Mouse (Mus musculus): ENCODE measurements around the gene Ranbp9.

DNA sequence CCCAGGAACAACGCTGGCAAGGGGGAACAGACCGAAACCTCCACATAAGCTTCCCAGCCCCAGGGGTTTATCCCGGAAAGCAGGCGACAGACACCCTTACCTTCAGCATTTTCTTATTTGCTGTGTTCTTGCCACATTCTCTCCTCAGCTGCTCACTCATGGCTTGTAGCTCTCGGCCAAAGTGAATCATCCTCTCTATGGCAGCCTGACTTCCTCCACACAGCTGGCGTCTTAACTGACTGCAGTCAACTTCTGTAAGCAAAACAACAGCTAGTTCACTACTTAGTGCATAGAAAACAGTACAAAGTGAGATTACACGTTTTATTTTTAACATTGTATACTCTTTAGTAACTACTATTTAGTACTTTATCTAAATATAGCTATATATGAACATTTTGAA, 68.8 kb downstream of the Ranbp9 start:
- TF ChIP-seq CTCF (IDR thresholded peaks at IDR 0.05; ENCODE audit: low read depth, low read length) (no peak), GATA1 (IDR thresholded peaks at IDR 0.05; ENCODE audit: borderline replicate concordance, low read length) (no peak), TAL1 (conservative IDR thresholded peaks at IDR 0.05; ENCODE audit: low read depth, low read length) (no peak), GATA2 (IDR thresholded peaks at IDR 0.05; ENCODE audit: borderline replicate concordance, low read depth, low read length) (no peak), POLR2AphosphoS5 (IDR thresholded peaks at IDR 0.05; ENCODE audit: insufficient replicate concordance, low read depth, low read length) (no peak)

Measured in G1E (cell line).